Mouse (Mus musculus) hindbrain, embryonic 14.5 days (tissue): ENCODE measurements at regions not wholly inside any gene's neighbourhood (a gene's known extent, or its start where the extent isn't known, plus 50 kb on each side); places are given as distances from the start of the nearest gene placed in this dataset.

Experiments
- ATAC-seq: fragments of 200-750 bp; cut with Nextera tagmentation; 2 replicates; pipeline ENCODE4 v1.8.0; 2017; ENCODE audit warnings: moderate number of reproducible peaks, mild to moderate bottlenecking, moderate TSS enrichment, moderate library complexity; ENCODE audit not compliant: low FRiP score
- DNase-seq: peaks from one replicate; pipeline ENCODE4 v3.0.0-alpha.2; 2015; ENCODE audit warnings: low spot score
- H3K27ac ChIP-seq: fragments of 300-500 bp; sonication (generic); 2 replicates; pipeline ENCODE4 v1.5.1; 2014; ENCODE audit warnings: mild to moderate bottlenecking, moderate library complexity
- H3K27me3 ChIP-seq: fragments of 300-500 bp; sonication (generic); 2 replicates; pipeline ENCODE4 v1.6.1; 2014; ENCODE audit warnings: mild to moderate bottlenecking, low read length, mixed read lengths; ENCODE audit not compliant: control insufficient read depth, insufficient read depth
- H3K36me3 ChIP-seq: fragments of 300-500 bp; sonication (generic); replicated peaks from 2 replicates; pipeline ENCODE4 v1.6.1; 2014; ENCODE audit not compliant: control insufficient read depth, insufficient read depth
- H3K4me1 ChIP-seq: fragments of 300-500 bp; sonication (generic); replicated peaks from 2 replicates; pipeline ENCODE4 v1.6.1; 2014; ENCODE audit warnings: antibody characterized with exemption, low read length, mixed read lengths; ENCODE audit not compliant: control insufficient read depth, insufficient read depth
- H3K4me2 ChIP-seq: fragments of 300-500 bp; sonication (generic); replicated peaks from 2 replicates; pipeline ENCODE4 v1.6.1; 2014; ENCODE audit warnings: mild to moderate bottlenecking, moderate library complexity
- H3K4me3 ChIP-seq: fragments of 300-500 bp; sonication (generic); replicated peaks from 2 replicates; pipeline ENCODE4 v1.5.1; 2014; ENCODE audit warnings: mild to moderate bottlenecking, low read length
- H3K9ac ChIP-seq: fragments of 300-500 bp; sonication (generic); 2 replicates; pipeline ENCODE4 v1.6.1; 2014
- H3K9me3 ChIP-seq: fragments of 300-500 bp; sonication (generic); 2 replicates; pipeline ENCODE4 v1.6.1; 2016; ENCODE audit warnings: low read length; ENCODE audit not compliant: control insufficient read depth
- WGBS: fragments of 180-500 bp; shearing (Covaris S2); extraction: QIAGEN DNeasy Blood & Tissue Kit; methylation state at CpG from one replicate; pipeline ENCODE4 v1.1.7; 2014; 5-methylcytosine and 5-hydroxymethylcytosine counted together

DNA sequence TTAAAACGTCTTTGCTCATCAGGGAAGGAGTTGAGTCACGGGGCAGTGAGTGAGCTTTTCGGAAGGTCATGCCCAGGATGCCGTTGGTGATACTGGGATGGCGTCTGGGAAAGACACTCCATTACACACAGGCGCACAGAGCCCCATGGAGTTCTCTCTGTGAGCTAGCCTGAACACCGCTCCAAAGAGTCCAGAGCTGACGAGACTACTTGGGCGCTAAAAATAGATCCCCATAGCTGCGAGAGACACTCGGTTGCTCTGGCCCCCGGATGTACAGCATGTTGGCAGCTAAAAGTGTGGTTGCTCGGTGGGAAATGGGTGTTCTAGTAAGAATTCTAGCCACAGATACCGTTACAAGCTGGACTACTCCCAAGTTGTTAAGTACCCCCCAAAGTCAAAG is 306.5 kb upstream of the Pabpc6 start:
- no peaks in the 10 kb centered on the region for H3K36me3 ChIP-seq
- H3K27ac ChIP-seq: no peak overlapping the region
- H3K4me2 ChIP-seq: no peak overlapping the region
- no peak overlapping the region for H3K4me3 ChIP-seq
- ATAC-seq (no peak), DNase-seq (no peak)
- no peaks in the 10 kb centered on the region for H3K9me3 ChIP-seq
- H3K4me1 ChIP-seq: no peaks in the 10 kb centered on the region
- 89% methylated on average over 14 of the region's 14 CpGs for WGBS
- no peak overlapping the region for H3K9ac ChIP-seq
- no peaks in the 10 kb centered on the region for H3K27me3 ChIP-seq

GRCm38 (mm10) chr17:9975153-9975552 is 305.6 kb upstream of the Pabpc6 start:
- H3K4me2 ChIP-seq: no peak overlapping the region
- DNase-seq: no peak
- no peaks in the 10 kb centered on the region for H3K27me3 ChIP-seq
- 100% methylated on average over 1 of the region's 1 CpGs for WGBS
- H3K4me1 ChIP-seq: no peaks in the 10 kb centered on the region; the same call in 1 of the 2 replicates
- H3K27ac ChIP-seq: no peak overlapping the region
- ATAC-seq: no peak
- no peaks in the 10 kb centered on the region for H3K9me3 ChIP-seq
- no peak overlapping the region for H3K9ac ChIP-seq
- no peak overlapping the region for H3K4me3 ChIP-seq
- no peaks in the 10 kb centered on the region for H3K36me3 ChIP-seq

DNA sequence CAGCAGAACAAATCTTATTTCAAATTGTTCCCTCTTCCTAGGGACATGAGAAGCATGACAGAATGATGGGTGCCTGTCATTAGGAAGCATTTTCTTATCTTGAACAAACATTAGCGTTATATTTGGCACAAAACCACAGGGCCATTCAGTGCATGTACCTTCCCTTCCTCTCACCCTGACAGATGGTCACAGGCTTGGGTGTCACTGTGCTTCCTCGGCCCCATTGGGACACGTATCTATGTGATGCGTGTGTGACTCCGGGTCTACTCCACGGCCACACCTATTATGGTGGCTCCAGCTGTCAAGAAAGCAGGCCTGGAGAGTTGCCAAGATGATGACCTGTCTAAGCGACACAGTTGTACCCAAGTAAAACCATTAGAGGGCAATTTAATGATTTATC is 298.5 kb upstream of the Pabpc6 start:
- ATAC-seq (no peak), DNase-seq (no peak)
- no peaks in the 10 kb centered on the region for H3K36me3 ChIP-seq
- no peak overlapping the region for H3K9ac ChIP-seq
- H3K4me3 ChIP-seq: no peak overlapping the region
- H3K27ac ChIP-seq: no peak overlapping the region
- no peaks in the 10 kb centered on the region for H3K27me3 ChIP-seq
- H3K4me1 ChIP-seq: peaks cover 11% of the 10 kb centered on the region; the same call in 1 of the 2 replicates
- H3K4me2 ChIP-seq: no peak overlapping the region
- no peaks in the 10 kb centered on the region for H3K9me3 ChIP-seq
- 59% methylated on average over 7 of the region's 7 CpGs for WGBS

- 85% methylated on average over 10 of the region's 10 CpGs for WGBS
- H3K27me3 ChIP-seq: no peaks in the 10 kb centered on the region
- no peaks in the 10 kb centered on the region for H3K36me3 ChIP-seq
- no peak overlapping the region for H3K4me3 ChIP-seq
- ATAC-seq: no peak
- no peak overlapping the region for H3K4me2 ChIP-seq
- no peak overlapping the region for H3K27ac ChIP-seq
- H3K9ac ChIP-seq: no peak overlapping the region
- H3K4me1 ChIP-seq: peaks cover 11% of the 10 kb centered on the region; the same call in 1 of the 2 replicates
- H3K9me3 ChIP-seq: no peaks in the 10 kb centered on the region
- DNase-seq: no peak
Observed at GRCm38 (mm10) chr17:9962893-9963436, 293.4 kb upstream of the Pabpc6 start.

DNA sequence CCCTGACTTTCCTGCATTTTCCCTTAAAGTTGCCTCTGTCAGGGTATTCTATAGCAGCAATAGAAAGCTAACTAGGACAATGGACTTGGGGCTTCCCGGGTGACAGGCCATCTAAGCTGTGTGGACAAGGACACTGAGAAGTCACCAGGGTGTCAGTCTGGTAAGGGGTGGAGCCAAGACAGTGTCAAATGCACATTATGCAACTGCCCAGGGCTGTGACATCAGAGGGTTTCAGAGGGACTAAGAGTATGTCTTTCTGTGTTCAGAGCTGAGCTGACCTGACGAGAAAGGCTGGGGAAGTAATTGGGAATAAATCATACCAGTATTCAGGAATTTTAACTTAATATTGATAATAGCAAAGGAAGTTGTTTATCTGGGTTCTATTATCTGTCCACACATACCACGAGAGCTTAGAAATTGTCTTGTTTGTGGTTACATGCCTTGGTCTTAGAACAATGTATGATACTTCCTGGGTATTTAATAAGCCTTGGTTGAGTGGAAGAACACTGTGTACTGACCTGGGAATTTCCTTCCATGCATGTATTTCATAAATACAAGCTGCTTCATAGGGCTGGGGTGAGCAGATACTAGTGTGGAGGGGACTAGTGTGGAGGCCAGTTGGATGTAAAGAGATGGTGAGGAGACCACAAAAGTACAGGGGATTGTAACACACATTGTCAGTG is 279.6 kb upstream of the Pabpc6 start:
- 67% methylated on average over 3 of the region's 3 CpGs for WGBS
- H3K4me2 ChIP-seq: no peak overlapping the region

GRCm38 (mm10) chr17:9947609-9948008 is 278.1 kb upstream of the Pabpc6 start:
- Histone ChIP-seq H3K9me3 (no peaks in the 10 kb centered on the region), H3K27me3 (no peaks in the 10 kb centered on the region), H3K9ac (no peak overlapping the region), H3K4me3 (no peak overlapping the region), H3K36me3 (no peaks in the 10 kb centered on the region), H3K27ac (no peak overlapping the region), H3K4me2 (no peak overlapping the region), H3K4me1 (no peaks in the 10 kb centered on the region)
- DNase-seq: no peak
- WGBS: 90% methylated on average over 7 of the region's 7 CpGs
- no peak for ATAC-seq

More for the DNA sequence above, 279.6 kb upstream of the Pabpc6 start:
- Histone ChIP-seq H3K4me1 (no peaks in the 10 kb centered on the region), H3K27me3 (no peaks in the 10 kb centered on the region), H3K9ac (no peak overlapping the region), H3K36me3 (no peaks in the 10 kb centered on the region), H3K4me3 (no peak overlapping the region), H3K9me3 (no peaks in the 10 kb centered on the region), H3K27ac (no peak overlapping the region)
- no peak for DNase-seq
- no peak for ATAC-seq

- peaks cover 9% of the 10 kb centered on the region; the same call in 1 of the 2 replicates for H3K9me3 ChIP-seq
- 90% methylated on average over 8 of the region's 8 CpGs for WGBS
- ATAC-seq (no peak), DNase-seq (no peak)
- H3K4me3 ChIP-seq: no peak overlapping the region
- H3K4me2 ChIP-seq: no peak overlapping the region
- H3K27me3 ChIP-seq: no peaks in the 10 kb centered on the region
- H3K4me1 ChIP-seq: no peaks in the 10 kb centered on the region
- no peak overlapping the region for H3K9ac ChIP-seq
- no peak overlapping the region for H3K27ac ChIP-seq
- no peaks in the 10 kb centered on the region for H3K36me3 ChIP-seq
Observed at GRCm38 (mm10) chr17:9944513-9944912, 275.0 kb upstream of the Pabpc6 start.

GRCm38 (mm10) chr17:9942171-9942570 is 272.7 kb upstream of the Pabpc6 start:
- no peaks in the 10 kb centered on the region for H3K4me1 ChIP-seq
- ATAC-seq (no peak), DNase-seq (no peak)
- 87% methylated on average over 4 of the region's 4 CpGs for WGBS
- peaks cover 9% of the 10 kb centered on the region; the same call in 1 of the 2 replicates for H3K9me3 ChIP-seq
- H3K27ac ChIP-seq: no peak overlapping the region
- no peak overlapping the region for H3K4me3 ChIP-seq
- H3K9ac ChIP-seq: no peak overlapping the region
- H3K36me3 ChIP-seq: no peaks in the 10 kb centered on the region
- H3K27me3 ChIP-seq: no peaks in the 10 kb centered on the region
- no peak overlapping the region for H3K4me2 ChIP-seq

DNA sequence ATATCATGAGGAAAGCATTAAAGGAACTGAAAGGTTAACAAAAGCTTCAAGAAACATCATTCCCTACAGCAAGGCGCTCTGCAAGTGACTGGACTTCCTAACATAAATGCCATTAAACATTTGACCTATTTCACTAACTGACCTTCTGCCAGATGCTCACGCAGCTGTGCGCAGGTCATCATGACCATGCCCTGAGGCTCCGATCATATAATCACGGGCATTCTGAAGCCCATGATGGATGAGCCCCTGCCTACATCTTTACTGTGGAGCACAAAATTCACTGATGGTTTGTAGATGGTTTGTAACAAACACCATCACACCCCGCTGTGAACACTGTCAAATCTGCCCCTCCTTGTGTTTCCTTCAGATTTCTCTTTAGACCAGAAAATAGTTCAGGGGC is 270.1 kb upstream of the Pabpc6 start:
- no peak overlapping the region for H3K27ac ChIP-seq
- no peak overlapping the region for H3K9ac ChIP-seq
- H3K4me1 ChIP-seq: no peaks in the 10 kb centered on the region
- no peak overlapping the region for H3K4me3 ChIP-seq
- DNase-seq: no peak
- H3K9me3 ChIP-seq: peaks cover 9% of the 10 kb centered on the region; the same call in 1 of the 2 replicates
- H3K4me2 ChIP-seq: no peak overlapping the region
- H3K36me3 ChIP-seq: no peaks in the 10 kb centered on the region
- 71% methylated on average over 6 of the region's 6 CpGs for WGBS
- no peaks in the 10 kb centered on the region for H3K27me3 ChIP-seq
- ATAC-seq: no peak
